Mouse (Mus musculus): ENCODE measurements at regions not wholly inside any gene's neighbourhood (a gene's known extent, or its start where the extent isn't known, plus 50 kb on each side); places are given as distances from the start of the nearest gene placed in this dataset.

GRCm38 (mm10) chr1:193550761-193551160 lies 180.7 kb upstream of the Camk1g start:
- DNase-seq = no peak
- intact Hi-C loops (cut with DNase I) = no loop called here

GRCm38 (mm10) chr1:193547356-193547755 lies 177.3 kb upstream of the Camk1g start:
- DNase-seq = no peak
- intact Hi-C loops (cut with DNase I) = no loop called here

- DNase-seq = no peak
Observed at GRCm38 (mm10) chr1:193546044-193546432, 175.9 kb upstream of the Camk1g start.

GRCm38 (mm10) chr1:193545406-193546043 lies 175.4 kb upstream of the Camk1g start:
- DNase-seq = no peak
- intact Hi-C loops (cut with DNase I) = no loop called here

More at GRCm38 (mm10) chr1:193546044-193546432, 175.9 kb upstream of the Camk1g start:
- intact Hi-C loops (cut with DNase I) = no loop called here

GRCm38 (mm10) chr1:193544804-193545203 lies 174.7 kb upstream of the Camk1g start:
- DNase-seq = no peak
- intact Hi-C loops (cut with DNase I) = no loop called here

GRCm38 (mm10) chr1:193543834-193544233 lies 173.7 kb upstream of the Camk1g start:
- intact Hi-C loops (cut with DNase I) = no loop called here
- DNase-seq = no peak

- intact Hi-C loops (cut with DNase I) = no loop called here
- no peak for DNase-seq
Observed at GRCm38 (mm10) chr1:193543284-193543683, 173.2 kb upstream of the Camk1g start.

- intact Hi-C loops (cut with DNase I) = no loop called here
- DNase-seq = peak; percentile 56
Observed at GRCm38 (mm10) chr1:193541934-193542580, 172.0 kb upstream of the Camk1g start.

GRCm38 (mm10) chr1:193541281-193541680 lies 171.2 kb upstream of the Camk1g start:
- no peak for DNase-seq
- intact Hi-C loops (cut with DNase I) = no loop called here

- no peak for DNase-seq
Observed at GRCm38 (mm10) chr1:193540486-193540885, 170.4 kb upstream of the Camk1g start.

GRCm38 (mm10) chr1:193539261-193539660 lies 169.2 kb upstream of the Camk1g start:
- no peak for DNase-seq
- intact Hi-C loops (cut with DNase I) = no loop called here

More at GRCm38 (mm10) chr1:193540486-193540885, 170.4 kb upstream of the Camk1g start:
- intact Hi-C loops (cut with DNase I) = no loop called here

- peak; percentile 10 for DNase-seq
- intact Hi-C loops (cut with DNase I) = no loop called here
Observed at GRCm38 (mm10) chr1:193538425-193538824, 168.3 kb upstream of the Camk1g start.

- DNase-seq = no peak
- intact Hi-C loops (cut with DNase I) = no loop called here
Observed at GRCm38 (mm10) chr1:193537616-193538015, 167.5 kb upstream of the Camk1g start.

- intact Hi-C loops (cut with DNase I) = no loop called here
- no peak for DNase-seq
Observed at GRCm38 (mm10) chr1:193536552-193536951, 166.5 kb upstream of the Camk1g start.

GRCm38 (mm10) chr1:193534449-193534848 lies 164.4 kb upstream of the Camk1g start:
- DNase-seq = no peak
- intact Hi-C loops (cut with DNase I) = no loop called here

- intact Hi-C loops (cut with DNase I) = no loop called here
- no peak for DNase-seq
Observed at GRCm38 (mm10) chr1:193526501-193526900, 156.4 kb upstream of the Camk1g start.

GRCm38 (mm10) chr1:193522007-193522406 lies 151.9 kb upstream of the Camk1g start:
- no peak for DNase-seq
- intact Hi-C loops (cut with DNase I) = no loop called here

- DNase-seq = no peak
- intact Hi-C loops (cut with DNase I) = no loop called here
Observed at GRCm38 (mm10) chr1:193518840-193519239, 148.7 kb upstream of the Camk1g start.

- intact Hi-C loops (cut with DNase I) = no loop called here
- peak; percentile 9 for DNase-seq
Observed at GRCm38 (mm10) chr1:193517968-193518367, 147.9 kb upstream of the Camk1g start.

GRCm38 (mm10) chr1:193517293-193517692 lies 147.2 kb upstream of the Camk1g start:
- no peak for DNase-seq
- intact Hi-C loops (cut with DNase I) = no loop called here

GRCm38 (mm10) chr1:193516395-193516794 lies 146.3 kb upstream of the Camk1g start:
- no peak for DNase-seq
- intact Hi-C loops (cut with DNase I) = no loop called here

- intact Hi-C loops (cut with DNase I) = no loop called here
- peak; percentile 18 for DNase-seq
Observed at GRCm38 (mm10) chr1:193513929-193514710, 144.0 kb upstream of the Camk1g start.
